Mouse (Mus musculus): ENCODE results near the gene Cdr2l. TPM values are rescaled to one million over a fixed set of nuclear protein-coding genes. Genes with fewer than 3 reads are reported as not detected.

The Cdr2l gene
- polyA plus RNA-seq, 1 experiment: 0.01 TPM

- peaks cover 10% of the 10 kb centered on the region for H3K27me3 ChIP-seq (ENCODE audit: control insufficient read depth)
- H3K9me3 ChIP-seq (ENCODE audit: control insufficient read depth, low read length): no peaks in the 10 kb centered on the region
- no peaks in the 10 kb centered on the region for H3K36me3 ChIP-seq (ENCODE audit: control insufficient read depth)
- no peak for TF ChIP-seq GATA1 (IDR thresholded peaks at IDR 0.05; ENCODE audit: low read length)
- no peak for TF ChIP-seq TAL1 (IDR thresholded peaks at IDR 0.05; ENCODE audit: low read length)
- no peak overlapping the region for H3K4me3 ChIP-seq (replicated peaks)
- H3K4me1 ChIP-seq (ENCODE audit: control insufficient read depth): no peaks in the 10 kb centered on the region; the same call in 1 of the 2 replicates
These were observed 9.6 kb downstream of the Cdr2l start for GRCm38 (mm10) chr11:115391358-115391757.

- no peaks in the 10 kb centered on the region; the same call in 1 of the 2 replicates for H3K4me1 ChIP-seq (ENCODE audit: control insufficient read depth)
- H3K36me3 ChIP-seq (ENCODE audit: control insufficient read depth): no peaks in the 10 kb centered on the region
- H3K27me3 ChIP-seq (ENCODE audit: control insufficient read depth): peaks cover 10% of the 10 kb centered on the region
- no peaks in the 10 kb centered on the region for H3K9me3 ChIP-seq (ENCODE audit: control insufficient read depth, low read length)
- H3K4me3 ChIP-seq (replicated peaks): no peak overlapping the region
- no peak for TF ChIP-seq GATA1 (IDR thresholded peaks at IDR 0.05; ENCODE audit: low read length)
- no peak for TF ChIP-seq TAL1 (IDR thresholded peaks at IDR 0.05; ENCODE audit: low read length)
These were observed 12.1 kb downstream of the Cdr2l start for GRCm38 (mm10) chr11:115393721-115394325.

GRCm38 (mm10) chr11:115398085-115398484, 16.4 kb downstream of the Cdr2l start:
- TF ChIP-seq GATA1 (IDR thresholded peaks at IDR 0.05; ENCODE audit: low read length) (no peak), TAL1 (IDR thresholded peaks at IDR 0.05; ENCODE audit: low read length) (no peak)
- Histone ChIP-seq H3K4me1 (ENCODE audit: control insufficient read depth) (no peaks in the 10 kb centered on the region; the same call in none of the 2 replicates), H3K9me3 (ENCODE audit: control insufficient read depth, low read length) (no peaks in the 10 kb centered on the region), H3K27me3 (ENCODE audit: control insufficient read depth) (peaks cover 13% of the 10 kb centered on the region), H3K4me3 (replicated peaks) (no peak overlapping the region), H3K36me3 (ENCODE audit: control insufficient read depth) (no peaks in the 10 kb centered on the region)

GRCm38 (mm10) chr11:115400126-115400525, 18.4 kb downstream of the Cdr2l start:
- Histone ChIP-seq H3K9me3 (ENCODE audit: control insufficient read depth, low read length) (no peaks in the 10 kb centered on the region), H3K4me1 (ENCODE audit: control insufficient read depth) (peaks cover 19% of the 10 kb centered on the region), H3K4me3 (replicated peaks) (no peak overlapping the region), H3K36me3 (ENCODE audit: control insufficient read depth) (no peaks in the 10 kb centered on the region), H3K27me3 (ENCODE audit: control insufficient read depth) (peaks cover 3% of the 10 kb centered on the region)
- TF ChIP-seq TAL1 (IDR thresholded peaks at IDR 0.05; ENCODE audit: low read length): no peak
- TF ChIP-seq GATA1 (IDR thresholded peaks at IDR 0.05; ENCODE audit: low read length): no peak

- Histone ChIP-seq H3K27me3 (ENCODE audit: control insufficient read depth) (peaks cover 3% of the 10 kb centered on the region), H3K9me3 (ENCODE audit: control insufficient read depth, low read length) (no peaks in the 10 kb centered on the region), H3K36me3 (ENCODE audit: control insufficient read depth) (peaks cover 2% of the 10 kb centered on the region), H3K4me1 (ENCODE audit: control insufficient read depth) (peaks cover 24% of the 10 kb centered on the region), H3K4me3 (replicated peaks) (no peak overlapping the region)
- TF ChIP-seq TAL1 (IDR thresholded peaks at IDR 0.05; ENCODE audit: low read length) (no peak), GATA1 (IDR thresholded peaks at IDR 0.05; ENCODE audit: low read length) (no peak)
These were observed 19.1 kb downstream of the Cdr2l start for GRCm38 (mm10) chr11:115400630-115401391.

- no peaks in the 10 kb centered on the region for H3K9me3 ChIP-seq (ENCODE audit: control insufficient read depth, low read length)
These were observed 21.8 kb downstream of the Cdr2l start, which contains the start of gene Mrpl58 for GRCm38 (mm10) chr11:115403338-115404124. TSS of gene Mrpl58 (plus strand) at chr11:115403752.

GRCm38 (mm10) chr11:115405723-115406122, 24.0 kb downstream of the Cdr2l start:
- no peak overlapping the region for H3K4me3 ChIP-seq (replicated peaks)
- H3K27me3 ChIP-seq (ENCODE audit: control insufficient read depth): peaks cover 3% of the 10 kb centered on the region
- TF ChIP-seq GATA1 (IDR thresholded peaks at IDR 0.05; ENCODE audit: low read length) (no peak), TAL1 (IDR thresholded peaks at IDR 0.05; ENCODE audit: low read length) (no peak)
- peaks cover 28% of the 10 kb centered on the region for H3K4me1 ChIP-seq (ENCODE audit: control insufficient read depth)
- H3K9me3 ChIP-seq (ENCODE audit: control insufficient read depth, low read length): no peaks in the 10 kb centered on the region
- H3K36me3 ChIP-seq (ENCODE audit: control insufficient read depth): peaks cover 48% of the 10 kb centered on the region

More at GRCm38 (mm10) chr11:115403338-115404124, 21.8 kb downstream of the Cdr2l start, which contains the start of gene Mrpl58:
- Histone ChIP-seq H3K4me1 (ENCODE audit: control insufficient read depth) (peaks cover 25% of the 10 kb centered on the region), H3K4me3 (replicated peaks) (peak within 1 kb of the TSS; percentile 91), H3K36me3 (ENCODE audit: control insufficient read depth) (peaks cover 29% of the 10 kb centered on the region), H3K27me3 (ENCODE audit: control insufficient read depth) (peaks cover 3% of the 10 kb centered on the region)
- TF ChIP-seq GATA1 (IDR thresholded peaks at IDR 0.05; ENCODE audit: low read length) (no peak), TAL1 (IDR thresholded peaks at IDR 0.05; ENCODE audit: low read length) (no peak)

GRCm38 (mm10) chr11:115406858-115407401, 25.2 kb downstream of the Cdr2l start:
- Histone ChIP-seq H3K36me3 (ENCODE audit: control insufficient read depth) (peaks cover 54% of the 10 kb centered on the region), H3K4me3 (replicated peaks) (no peak overlapping the region), H3K4me1 (ENCODE audit: control insufficient read depth) (peaks cover 40% of the 10 kb centered on the region), H3K9me3 (ENCODE audit: control insufficient read depth, low read length) (no peaks in the 10 kb centered on the region), H3K27me3 (ENCODE audit: control insufficient read depth) (no peaks in the 10 kb centered on the region)
- TF ChIP-seq GATA1 (IDR thresholded peaks at IDR 0.05; ENCODE audit: low read length): no peak
- no peak for TF ChIP-seq TAL1 (IDR thresholded peaks at IDR 0.05; ENCODE audit: low read length)
